Mouse (Mus musculus) heart, postnatal 0 days (tissue): ENCODE data around the gene Rab28. TPM values are rescaled to one million over a fixed set of nuclear protein-coding genes. Genes with fewer than 3 reads are reported as not detected.

ENCODE experiments used
- ATAC-seq: fragments of 200-750 bp; cut with Nextera tagmentation; 2 replicates; pipeline ENCODE4 v1.8.0; 2017; ENCODE audit warnings: low read depth, moderate number of reproducible peaks, moderate library complexity; ENCODE audit not compliant: insufficient read depth
- DNase-seq: peaks from one replicate; pipeline ENCODE4 v3.0.0-alpha.2; 2016; ENCODE audit warnings: low spot score
- H3K27ac ChIP-seq: fragments of 300-500 bp; sonication (generic); 2 replicates; pipeline ENCODE4 v1.5.1; 2014; ENCODE audit warnings: low read depth, mild to moderate bottlenecking
- H3K27me3 ChIP-seq: fragments of 300-500 bp; sonication (generic); 2 replicates; pipeline ENCODE4 v1.6.1; 2014; ENCODE audit warnings: low read length, mixed read lengths; ENCODE audit not compliant: control insufficient read depth, insufficient read depth
- H3K36me3 ChIP-seq: fragments of 300-500 bp; sonication (generic); replicated peaks from 2 replicates; pipeline ENCODE4 v1.6.1; 2014; ENCODE audit warnings: low read length, mixed read lengths; ENCODE audit not compliant: control insufficient read depth, insufficient read depth
- H3K4me1 ChIP-seq: fragments of 300-500 bp; sonication (generic); 2 replicates; pipeline ENCODE4 v1.6.1; 2014; ENCODE audit warnings: antibody characterized with exemption; ENCODE audit not compliant: control insufficient read depth, insufficient read depth
- H3K4me2 ChIP-seq: fragments of 300-500 bp; sonication (generic); 2 replicates; pipeline ENCODE4 v1.6.1; 2014; ENCODE audit warnings: low read depth, mild to moderate bottlenecking, low read length, moderate library complexity
- H3K4me3 ChIP-seq: fragments of 300-500 bp; sonication (generic); 2 replicates; pipeline ENCODE4 v1.5.1; 2014; ENCODE audit warnings: low read depth, low read length
- H3K9ac ChIP-seq: fragments of 300-500 bp; sonication (generic); replicated peaks from 2 replicates; pipeline ENCODE4 v1.6.1; 2014; ENCODE audit warnings: low read depth, low read length, mixed read lengths
- H3K9me3 ChIP-seq: fragments of 300-500 bp; sonication (generic); replicated peaks from 2 replicates; pipeline ENCODE4 v1.6.1; 2016; ENCODE audit warnings: low read length; ENCODE audit not compliant: control insufficient read depth
- CTCF ChIP-seq: IDR thresholded peaks from 2 replicates; pipeline ENCODE4 v1.5.1; 2016; ENCODE audit warnings: antibody characterized with exemption, control low read depth, low read depth
- EP300 ChIP-seq: IDR thresholded peaks from 2 replicates; pipeline ENCODE4 v1.6.1; 2016; ENCODE audit warnings: antibody characterized with exemption, low read depth
- WGBS: fragments of 180-500 bp; shearing (Covaris S2); extraction: QIAGEN DNeasy Blood & Tissue Kit; methylation state at CpG from one replicate; pipeline ENCODE4 v1.1.7; 2014; 5-methylcytosine and 5-hydroxymethylcytosine counted together
- polyA plus RNA-seq: library from polyadenylated mRNA; unstranded; fragments of >200 nt; fragmentation: Nextera tagmentation; extraction: Ambion mirVana; gene quantifications from 2 replicates; pipeline ENCODE4 v1.2.1, GENCODE M21; 2015
- total RNA-seq: library from RNA; depleted of rRNA; stranded (reverse); fragments of >200 nt; gene quantifications from 2 replicates; pipeline ENCODE4 v1.2.3, GENCODE M21; 2014; ENCODE audit warnings: low replicate concordance

Gene Rab28
- total and polyA plus RNA-seq, 2 experiments from 2014 or later = 31.4 to 54.9 TPM

- Histone ChIP-seq H3K4me1 (no peaks in the 10 kb centered on the region), H3K4me3 (no peak overlapping the region), H3K27ac (no peak overlapping the region), H3K4me2 (no peak overlapping the region), H3K36me3 (peaks cover 4% of the 10 kb centered on the region; the same call in 1 of the 2 replicates), H3K9me3 (no peaks in the 10 kb centered on the region), H3K27me3 (no peaks in the 10 kb centered on the region), H3K9ac (no peak overlapping the region)
- ATAC-seq = no peak
- 94% methylated on average over 2 of the region's 2 CpGs for WGBS
- TF ChIP-seq EP300 = no peak
- no peak for TF ChIP-seq CTCF
- DNase-seq = no peak
Observed at GRCm38 (mm10) chr5:41683976-41684375, 24.0 kb downstream of the Rab28 start.

GRCm38 (mm10) chr5:41666012-41666411 is 41.9 kb downstream of the Rab28 start:
- DNase-seq (no peak), ATAC-seq (no peak)
- H3K27me3 ChIP-seq = no peaks in the 10 kb centered on the region
- no peak overlapping the region for H3K4me2 ChIP-seq
- H3K4me3 ChIP-seq = no peak overlapping the region
- H3K4me1 ChIP-seq = no peaks in the 10 kb centered on the region
- no peak for TF ChIP-seq EP300
- TF ChIP-seq CTCF = no peak
- no peak overlapping the region for H3K27ac ChIP-seq
- no peak overlapping the region for H3K9ac ChIP-seq
- whole genome bisulfite sequencing = 60% methylated on average over 6 of the region's 6 CpGs
- H3K36me3 ChIP-seq = no peaks in the 10 kb centered on the region
- no peaks in the 10 kb centered on the region for H3K9me3 ChIP-seq

- H3K36me3 ChIP-seq = peaks cover 4% of the 10 kb centered on the region; the same call in 1 of the 2 replicates
- no peak overlapping the region for H3K4me2 ChIP-seq
- 69% methylated on average over 2 of the region's 2 CpGs for WGBS
- H3K4me1 ChIP-seq = no peaks in the 10 kb centered on the region
- H3K9ac ChIP-seq = no peak overlapping the region
- ATAC-seq (no peak), DNase-seq (no peak)
- no peak overlapping the region for H3K27ac ChIP-seq
- H3K27me3 ChIP-seq = no peaks in the 10 kb centered on the region
- TF ChIP-seq EP300 (no peak), CTCF (no peak)
- no peaks in the 10 kb centered on the region for H3K9me3 ChIP-seq
- no peak overlapping the region for H3K4me3 ChIP-seq
Observed at GRCm38 (mm10) chr5:41636793-41637192, 71.2 kb downstream of the Rab28 start.

- no peak for DNase-seq
- Histone ChIP-seq H3K27ac (no peak overlapping the region), H3K27me3 (no peaks in the 10 kb centered on the region), H3K4me3 (no peak overlapping the region), H3K36me3 (peaks cover 6% of the 10 kb centered on the region; the same call in 1 of the 2 replicates), H3K9ac (no peak overlapping the region), H3K9me3 (no peaks in the 10 kb centered on the region), H3K4me1 (no peaks in the 10 kb centered on the region), H3K4me2 (no peak overlapping the region)
- 90% methylated on average over 7 of the region's 7 CpGs for WGBS
- ATAC-seq = no peak
- TF ChIP-seq CTCF (no peak), EP300 (no peak)
Observed at GRCm38 (mm10) chr5:41627224-41628144, 80.5 kb downstream of the Rab28 start.

- WGBS = 33% methylated on average over 7 of the region's 7 CpGs
- Histone ChIP-seq H3K4me3 (no peak overlapping the region), H3K9me3 (no peaks in the 10 kb centered on the region), H3K36me3 (peaks cover 6% of the 10 kb centered on the region; the same call in 1 of the 2 replicates), H3K27ac (no peak overlapping the region), H3K4me1 (no peaks in the 10 kb centered on the region), H3K9ac (no peak overlapping the region), H3K4me2 (no peak overlapping the region), H3K27me3 (no peaks in the 10 kb centered on the region)
- no peak for DNase-seq
- no peak for ATAC-seq
- no peak for TF ChIP-seq CTCF
- no peak for TF ChIP-seq EP300
Observed at GRCm38 (mm10) chr5:41625544-41625943, 82.4 kb downstream of the Rab28 start.

- 41% methylated on average over 3 of the region's 3 CpGs for WGBS
- H3K27ac ChIP-seq = no peak overlapping the region
Observed at GRCm38 (mm10) chr5:41621748-41622147, 86.2 kb downstream of the Rab28 start.

More at GRCm38 (mm10) chr5:41621748-41622147, 86.2 kb downstream of the Rab28 start:
- no peak for TF ChIP-seq CTCF
- no peak for TF ChIP-seq EP300
- Histone ChIP-seq H3K4me1 (no peaks in the 10 kb centered on the region), H3K4me2 (no peak overlapping the region), H3K9me3 (no peaks in the 10 kb centered on the region), H3K9ac (no peak overlapping the region), H3K36me3 (peaks cover 6% of the 10 kb centered on the region; the same call in 1 of the 2 replicates), H3K27me3 (no peaks in the 10 kb centered on the region), H3K4me3 (no peak overlapping the region)
- DNase-seq = no peak
- ATAC-seq = no peak
